Comparison of ENCODE assay signal across 8 mouse cellular contexts in genomic region chr6:31038445-31038844, GRCm38 (mm10).
A peak's percentile ranks its signal among the peaks of the same experiment; 100 is the strongest.
DNase-seq lines count a peak whose midpoint lies in the region; ATAC-seq and TF ChIP-seq lines count a peak whose summit lies in the region.
"Not testable (repeated sequence)": the region's sequence is repeated elsewhere in the genome, so short reads cannot be mapped to it uniquely, and the experiment has no call there.

No protein-coding gene starts in this region.

- H3K4me3 ChIP-seq in forebrain, postnatal 0 days (ENCODE audit: low read depth, low read length), result 0 out of 2 replicates have a peak overlapping the region, but pooled peaks have one; percentile 16
- not testable (repeated sequence) for H3K4me3 ChIP-seq in hindbrain, embryonic 14.5 days (replicated peaks; ENCODE audit: low read length)
- H3K4me3 ChIP-seq in left cerebral cortex, adult 2 months, result peak overlapping the region; percentile 23

- DNase-seq in A20 (ENCODE audit: low read depth, low spot score) (peak; percentile 34), R1 (ENCODE audit: low read depth, low spot score) (peak; percentile 59)
- DNase-seq in forebrain, postnatal 0 days, result peak; percentile 80
- peak; percentile 72 for DNase-seq in hindbrain, embryonic 14.5 days (ENCODE audit: low spot score)
- DNase-seq in left cerebral cortex, adult 2 months (ENCODE audit: extremely low spot score in 1 of 2, low spot score in 2 of 2), result not testable (repeated sequence)
- peak; percentile 21 for DNase-seq in lung, postnatal 14 days
- DNase-seq in retina, postnatal 1 day, result peak; percentile 71

- not testable (repeated sequence) for H3K4me1 ChIP-seq in forebrain, postnatal 0 days (ENCODE audit: insufficient read depth); hindbrain, embryonic 14.5 days (replicated peaks; ENCODE audit: control insufficient read depth, insufficient read depth, low read length)

- intact Hi-C loops in left cerebral cortex, adult 2 months (cut with DNase I), result loop anchor here (2.0 to 5.0 kb wide), 2 partner anchors 531 to 636 kb away; partner anchors contain the start of genes Ssmem1 and Tmem209

- 0% methylated on average over 2 of the region's 2 CpGs for WGBS in forebrain, postnatal 0 days
- WGBS in hindbrain, embryonic 14.5 days, result 4% methylated on average over 2 of the region's 2 CpGs

- not testable (repeated sequence) for H3K27me3 ChIP-seq in forebrain, postnatal 0 days (ENCODE audit: insufficient read depth, low read length); hindbrain, embryonic 14.5 days (ENCODE audit: control insufficient read depth, insufficient read depth, low read length)

- not testable (repeated sequence) for H3K36me3 ChIP-seq in forebrain, postnatal 0 days (ENCODE audit: insufficient read depth); hindbrain, embryonic 14.5 days (replicated peaks; ENCODE audit: control insufficient read depth, insufficient read depth)

- 0 out of 2 replicates have a peak, but pooled peaks have one; percentile 56 for ATAC-seq in common myeloid progenitor, adult 5-6 weeks (replicated peaks; ENCODE audit: low read depth, poor library complexity, severe bottlenecking)
- not testable (repeated sequence) for ATAC-seq in forebrain, postnatal 0 days; hindbrain, embryonic 14.5 days (ENCODE audit: low FRiP score)

- not testable (repeated sequence) for H3K9me3 ChIP-seq in forebrain, postnatal 0 days (ENCODE audit: low read length); hindbrain, embryonic 14.5 days (ENCODE audit: control insufficient read depth, low read length)

- H3K9ac ChIP-seq in forebrain, postnatal 0 days, result peak overlapping the region; percentile 28; the same call in 1 of the 2 replicates
- not testable (repeated sequence) for H3K9ac ChIP-seq in hindbrain, embryonic 14.5 days

- peak overlapping the region; percentile 31; the same call in 1 of the 2 replicates for H3K4me2 ChIP-seq in forebrain, postnatal 0 days (ENCODE audit: low read depth)
- not testable (repeated sequence) for H3K4me2 ChIP-seq in hindbrain, embryonic 14.5 days (replicated peaks)

- TF ChIP-seq CTCF in forebrain, postnatal 0 days (IDR thresholded peaks at IDR 0.05; ENCODE audit: low read depth), result peak; percentile 75
- peak; percentile 76 for TF ChIP-seq CTCF in left cerebral cortex, adult 2 months (IDR thresholded peaks at IDR 0.05)

- H3K27ac ChIP-seq in forebrain, postnatal 0 days (ENCODE audit: low read depth, low read length); hindbrain, embryonic 14.5 days; left cerebral cortex, adult 2 months: not testable (repeated sequence)
